Mouse (Mus musculus) heart, embryonic 15.5 days (tissue): ENCODE results near the gene Trpc1. TPM values are rescaled to one million over a fixed set of nuclear protein-coding genes. Genes with fewer than 3 reads are reported as not detected.

ENCODE experiments used
- ATAC-seq: fragments of 200-750 bp; cut with Nextera tagmentation; replicated peaks from 2 replicates; pipeline ENCODE4 v1.8.0; 2017; ENCODE audit warnings: low read depth, moderate TSS enrichment; ENCODE audit not compliant: insufficient number of reproducible peaks, insufficient read depth, low FRiP score
- H3K27ac ChIP-seq: fragments of 300-500 bp; sonication (generic); 2 replicates; pipeline ENCODE4 v1.5.1; 2015; ENCODE audit warnings: mild to moderate bottlenecking, inconsistent platforms
- H3K27me3 ChIP-seq: fragments of 300-500 bp; sonication (generic); 2 replicates; pipeline ENCODE4 v1.6.1; 2015; ENCODE audit warnings: inconsistent platforms
- H3K36me3 ChIP-seq: fragments of 300-500 bp; sonication (generic); 2 replicates; pipeline ENCODE4 v1.6.1; 2015; ENCODE audit warnings: mild to moderate bottlenecking, inconsistent platforms
- H3K4me1 ChIP-seq: fragments of 300-500 bp; sonication (generic); replicated peaks from 2 replicates; pipeline ENCODE4 v1.6.1; 2015; ENCODE audit warnings: inconsistent platforms
- H3K4me2 ChIP-seq: fragments of 300-500 bp; sonication (generic); 2 replicates; pipeline ENCODE4 v1.6.1; 2015; ENCODE audit warnings: inconsistent platforms, mild to moderate bottlenecking, moderate library complexity
- H3K4me3 ChIP-seq: fragments of 300-500 bp; sonication (generic); 2 replicates; pipeline ENCODE4 v1.5.1; 2015; ENCODE audit warnings: mild to moderate bottlenecking, inconsistent platforms
- H3K9ac ChIP-seq: fragments of 300-500 bp; sonication (generic); 2 replicates; pipeline ENCODE4 v1.6.1; 2015; ENCODE audit warnings: mild to moderate bottlenecking, inconsistent platforms
- H3K9me3 ChIP-seq: fragments of 300-500 bp; sonication (generic); replicated peaks from 2 replicates; pipeline ENCODE4 v1.6.1; 2016; ENCODE audit warnings: inconsistent platforms
- WGBS: fragments of 180-500 bp; shearing (Covaris S2); methylation state at CpG from one replicate; pipeline ENCODE4 v1.1.7; 2015; ENCODE audit warnings: mixed read lengths; 5-methylcytosine and 5-hydroxymethylcytosine counted together
- polyA plus RNA-seq: library from polyadenylated mRNA; unstranded; fragments of >200 nt; fragmentation: Nextera tagmentation; extraction: Ambion mirVana; gene quantifications from 2 replicates; pipeline ENCODE4 v1.2.1, GENCODE M21; 2015

The Trpc1 gene
- polyA plus RNA-seq, 1 experiment from 2014 or later: 2.7 TPM

DNA sequence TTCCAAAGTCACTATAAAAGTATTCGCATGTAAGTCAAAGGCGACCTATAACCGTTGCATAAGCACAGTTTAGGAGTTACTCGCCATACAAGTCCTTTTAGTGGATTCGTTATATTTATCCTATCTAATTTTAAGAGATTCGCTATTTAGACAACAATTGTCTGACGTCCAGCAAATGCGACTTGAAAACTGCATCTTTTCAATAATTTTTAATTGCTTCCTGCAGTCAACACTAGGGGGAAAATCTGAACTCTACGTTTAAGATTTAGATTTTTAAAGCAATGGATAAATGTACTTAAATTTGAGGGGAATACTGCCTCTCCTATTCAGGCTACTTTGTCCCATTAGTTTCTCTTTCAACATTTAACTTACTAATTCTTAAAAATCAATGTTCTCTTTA is 571 bp upstream of the Trpc1 start:
- H3K9ac ChIP-seq: no peak overlapping the region
- H3K4me3 ChIP-seq: peak overlapping the region; percentile 80
- H3K9me3 ChIP-seq: no peaks in the 10 kb centered on the region
- peaks cover 14% of the 10 kb centered on the region; the same call in 1 of the 2 replicates for H3K27me3 ChIP-seq
- peaks cover 7% of the 10 kb centered on the region for H3K4me1 ChIP-seq
- no peaks in the 10 kb centered on the region for H3K36me3 ChIP-seq
- H3K27ac ChIP-seq: no peak overlapping the region
- peak overlapping the region; percentile 84 for H3K4me2 ChIP-seq
- no peak for ATAC-seq
- WGBS: 39% methylated on average over 9 of the region's 9 CpGs

- WGBS: 1% methylated on average over 30 of the region's 34 CpGs
- no peaks in the 10 kb centered on the region for H3K36me3 ChIP-seq
- H3K27me3 ChIP-seq: peaks cover 14% of the 10 kb centered on the region; the same call in 1 of the 2 replicates
Observed at GRCm38 (mm10) chr9:95749461-95749928, 680 bp downstream of the Trpc1 start.

DNA sequence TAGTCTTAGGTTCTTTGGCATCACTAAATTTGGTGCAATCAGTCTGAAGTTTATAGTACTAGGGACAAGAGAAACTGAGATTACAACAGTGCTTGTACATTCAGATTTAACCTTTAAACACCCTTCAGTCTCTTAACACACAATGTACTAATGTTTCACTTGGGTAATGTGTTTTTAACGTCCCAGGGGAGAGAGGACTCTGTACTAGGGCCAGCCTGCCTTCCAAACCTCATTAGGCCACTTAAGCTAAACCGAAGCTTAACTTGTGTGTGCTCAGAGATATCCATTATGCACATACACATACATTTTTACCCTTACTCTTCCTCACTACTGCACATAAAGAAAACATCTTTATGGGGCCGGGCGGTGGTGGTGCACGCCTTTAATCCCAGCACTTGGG is 2.9 kb downstream of the Trpc1 start:
- Histone ChIP-seq H3K9me3 (no peaks in the 10 kb centered on the region), H3K36me3 (no peaks in the 10 kb centered on the region), H3K27me3 (peaks cover 10% of the 10 kb centered on the region; the same call in 1 of the 2 replicates), H3K4me3 (no peak overlapping the region), H3K4me1 (peaks cover 7% of the 10 kb centered on the region), H3K27ac (no peak overlapping the region), H3K9ac (no peak overlapping the region), H3K4me2 (no peak overlapping the region)
- WGBS: 80% methylated on average over 5 of the region's 5 CpGs
- ATAC-seq: no peak

More at GRCm38 (mm10) chr9:95749461-95749928, 680 bp downstream of the Trpc1 start:
- peak overlapping the region; percentile 82 for H3K9ac ChIP-seq
- H3K4me1 ChIP-seq: peaks cover 7% of the 10 kb centered on the region
- H3K27ac ChIP-seq: 0 out of 2 replicates have a peak overlapping the region, but pooled peaks have one; percentile 60
- H3K4me2 ChIP-seq: peak overlapping the region; percentile 84
- ATAC-seq: peak; percentile 65
- H3K9me3 ChIP-seq: no peaks in the 10 kb centered on the region
- peak overlapping the region; percentile 80 for H3K4me3 ChIP-seq

DNA sequence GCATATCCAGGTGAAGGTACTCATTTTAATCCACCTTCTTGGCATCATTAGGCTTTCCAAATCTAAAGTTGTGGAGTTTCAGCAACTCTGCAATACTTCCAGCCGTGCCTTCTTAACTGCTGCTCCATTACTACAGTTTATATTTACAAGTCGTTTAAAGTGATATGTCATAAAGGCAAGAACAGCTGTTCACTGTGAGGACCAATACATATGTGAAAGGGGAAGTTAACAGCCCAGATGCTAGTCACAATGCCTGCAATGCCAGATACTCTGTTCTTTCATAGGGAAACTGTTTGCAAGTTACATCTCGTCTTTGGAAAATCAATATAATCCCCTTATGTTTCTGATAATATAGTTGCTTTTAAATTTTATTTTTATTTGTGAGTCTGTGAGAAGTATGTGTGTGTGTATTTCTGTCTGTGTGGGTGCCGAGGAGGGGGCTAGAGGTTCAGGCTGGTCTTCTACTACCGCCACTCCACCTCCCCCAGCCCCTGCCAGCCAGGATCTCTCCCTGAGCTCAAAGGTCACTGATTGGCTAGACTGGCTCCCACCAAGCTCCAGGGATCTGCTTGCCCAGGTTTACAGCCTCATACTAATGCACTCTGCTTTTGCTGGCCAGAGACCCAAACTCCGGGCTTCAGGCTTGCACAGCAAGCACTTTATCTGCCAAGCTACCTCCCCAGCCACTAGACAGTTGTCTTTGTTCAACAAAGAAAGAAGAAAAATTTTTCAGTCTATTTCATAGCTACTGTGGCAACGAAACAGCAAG is 5.1 kb downstream of the Trpc1 start:
- no peaks in the 10 kb centered on the region for H3K36me3 ChIP-seq
- no peak for ATAC-seq
- no peaks in the 10 kb centered on the region for H3K9me3 ChIP-seq
- no peaks in the 10 kb centered on the region for H3K27me3 ChIP-seq
- H3K9ac ChIP-seq: no peak overlapping the region
- H3K27ac ChIP-seq: no peak overlapping the region
- H3K4me1 ChIP-seq: peaks cover 3% of the 10 kb centered on the region
- WGBS: 66% methylated on average over 7 of the region's 7 CpGs
- no peak overlapping the region for H3K4me2 ChIP-seq
- no peak overlapping the region for H3K4me3 ChIP-seq

DNA sequence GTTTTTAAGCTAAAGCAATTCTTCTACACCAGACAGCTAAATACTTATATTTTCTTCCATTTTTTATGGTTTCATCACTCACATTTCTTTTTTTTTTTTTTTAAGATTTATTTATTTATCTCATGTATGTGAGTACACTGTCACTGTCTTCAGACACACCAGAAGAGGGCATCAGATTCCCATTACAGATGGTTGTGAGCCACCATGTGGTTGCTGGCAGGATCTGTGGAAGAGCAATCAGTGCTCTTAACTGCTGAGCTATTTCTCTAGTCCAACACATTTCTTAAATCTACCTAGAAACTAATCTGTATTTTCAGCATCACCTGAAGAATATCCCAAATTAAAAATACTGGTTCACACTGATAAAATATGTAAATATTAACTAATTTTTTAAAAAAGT is 13.9 kb downstream of the Trpc1 start:
- Histone ChIP-seq H3K9me3 (no peaks in the 10 kb centered on the region), H3K9ac (no peak overlapping the region), H3K36me3 (0 out of 2 replicates have a peak, but pooled peaks cover 3% of the 10 kb centered on the region), H3K27ac (no peak overlapping the region), H3K4me1 (no peaks in the 10 kb centered on the region), H3K4me2 (no peak overlapping the region), H3K27me3 (no peaks in the 10 kb centered on the region), H3K4me3 (no peak overlapping the region)
- no peak for ATAC-seq

DNA sequence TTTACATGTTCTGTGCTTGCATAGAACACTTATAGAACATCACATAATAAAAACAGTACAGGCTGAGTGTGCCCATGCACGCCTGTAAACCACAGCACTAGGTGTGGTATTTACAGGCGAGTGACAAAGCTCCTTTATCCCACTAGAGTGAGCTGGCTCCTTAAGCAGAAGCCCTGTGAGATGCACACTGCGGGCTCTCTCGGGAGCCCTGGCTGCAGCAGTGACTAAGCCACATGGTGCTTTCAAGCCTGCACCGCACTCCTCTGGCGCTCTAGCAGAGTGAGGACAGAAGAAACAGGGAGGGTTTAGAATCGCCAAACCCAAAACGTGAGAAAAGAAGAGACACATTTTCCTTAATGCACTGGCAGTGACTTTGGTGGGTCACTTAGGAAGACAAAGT is 37.6 kb downstream of the Trpc1 start:
- Histone ChIP-seq H3K4me1 (no peaks in the 10 kb centered on the region), H3K36me3 (peaks cover 10% of the 10 kb centered on the region; the same call in 1 of the 2 replicates), H3K4me2 (no peak overlapping the region), H3K9me3 (no peaks in the 10 kb centered on the region), H3K27me3 (no peaks in the 10 kb centered on the region), H3K9ac (no peak overlapping the region), H3K27ac (no peak overlapping the region), H3K4me3 (no peak overlapping the region)
- no peak for ATAC-seq
- WGBS: 33% methylated on average over 8 of the region's 8 CpGs

DNA sequence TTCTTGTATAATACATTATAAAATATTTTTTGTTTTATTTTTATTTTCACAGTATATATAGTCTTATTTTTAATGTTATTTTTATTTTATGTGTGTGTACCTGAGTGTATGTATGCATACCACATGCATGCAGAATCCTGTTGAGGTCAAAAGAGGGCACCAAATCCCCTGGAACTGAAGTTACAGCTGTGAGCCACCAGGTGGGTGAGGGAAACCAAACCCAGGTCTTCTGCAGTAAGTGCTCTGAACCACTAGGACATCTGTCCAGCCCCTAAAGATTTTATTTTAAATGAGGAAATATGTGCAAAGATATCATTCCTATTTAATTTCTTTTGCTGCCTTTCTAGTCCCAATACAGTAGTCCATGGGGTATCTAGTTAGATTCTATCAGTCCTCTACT is 41.2 kb downstream of the Trpc1 start:
- no peaks in the 10 kb centered on the region for H3K9me3 ChIP-seq
- no peak overlapping the region for H3K4me2 ChIP-seq
- H3K9ac ChIP-seq: no peak overlapping the region
- H3K4me3 ChIP-seq: no peak overlapping the region
- no peaks in the 10 kb centered on the region for H3K4me1 ChIP-seq
- H3K27me3 ChIP-seq: no peaks in the 10 kb centered on the region
- peaks cover 10% of the 10 kb centered on the region; the same call in 1 of the 2 replicates for H3K36me3 ChIP-seq
- ATAC-seq: no peak
- no peak overlapping the region for H3K27ac ChIP-seq

- H3K27me3 ChIP-seq: no peaks in the 10 kb centered on the region
- WGBS: 57% methylated on average over 5 of the region's 5 CpGs
- H3K36me3 ChIP-seq: peaks cover 10% of the 10 kb centered on the region; the same call in 1 of the 2 replicates
- H3K4me3 ChIP-seq: no peak overlapping the region
- H3K4me1 ChIP-seq: no peaks in the 10 kb centered on the region
- no peak overlapping the region for H3K9ac ChIP-seq
- H3K4me2 ChIP-seq: no peak overlapping the region
- no peak for ATAC-seq
- no peak overlapping the region for H3K27ac ChIP-seq
- H3K9me3 ChIP-seq: no peaks in the 10 kb centered on the region
Observed at GRCm38 (mm10) chr9:95705371-95705770, 44.8 kb downstream of the Trpc1 start.

- no peaks in the 10 kb centered on the region for H3K9me3 ChIP-seq
- H3K9ac ChIP-seq: no peak overlapping the region
- H3K4me3 ChIP-seq: no peak overlapping the region
- H3K4me2 ChIP-seq: no peak overlapping the region
- 76% methylated on average over 3 of the region's 3 CpGs for WGBS
- no peak for ATAC-seq
- H3K27ac ChIP-seq: no peak overlapping the region
- H3K27me3 ChIP-seq: no peaks in the 10 kb centered on the region
- H3K36me3 ChIP-seq: peaks cover 5% of the 10 kb centered on the region; the same call in 1 of the 2 replicates
- H3K4me1 ChIP-seq: no peaks in the 10 kb centered on the region
Observed at GRCm38 (mm10) chr9:95704078-95704477, 46.1 kb downstream of the Trpc1 start.

DNA sequence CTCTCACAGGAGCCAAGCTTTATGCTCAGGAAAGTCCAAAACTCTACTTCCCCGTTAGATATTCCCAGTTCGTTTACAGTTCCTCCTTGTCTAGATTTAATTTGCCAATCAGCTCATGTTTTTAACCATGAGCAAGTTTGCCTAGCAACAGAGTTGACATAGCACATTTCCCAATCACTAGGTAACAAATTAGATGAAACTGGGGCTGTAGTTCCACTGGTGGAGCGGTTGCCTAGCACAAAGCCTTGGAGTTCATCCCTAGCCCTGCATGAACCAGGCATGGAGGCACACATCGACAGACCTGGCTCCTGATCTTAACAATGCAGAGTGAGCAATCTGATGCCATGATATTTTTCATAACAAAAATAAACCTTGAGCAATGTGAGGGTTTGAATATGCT is 50.9 kb downstream of the Trpc1 start:
- ATAC-seq: no peak
- no peaks in the 10 kb centered on the region for H3K27me3 ChIP-seq
- H3K4me3 ChIP-seq: no peak overlapping the region
- H3K27ac ChIP-seq: no peak overlapping the region
- H3K9ac ChIP-seq: no peak overlapping the region
- no peak overlapping the region for H3K4me2 ChIP-seq
- H3K36me3 ChIP-seq: no peaks in the 10 kb centered on the region
- no peaks in the 10 kb centered on the region; the same call in 1 of the 2 replicates for H3K4me1 ChIP-seq
- H3K9me3 ChIP-seq: no peaks in the 10 kb centered on the region
- 75% methylated on average over 4 of the region's 4 CpGs for WGBS

DNA sequence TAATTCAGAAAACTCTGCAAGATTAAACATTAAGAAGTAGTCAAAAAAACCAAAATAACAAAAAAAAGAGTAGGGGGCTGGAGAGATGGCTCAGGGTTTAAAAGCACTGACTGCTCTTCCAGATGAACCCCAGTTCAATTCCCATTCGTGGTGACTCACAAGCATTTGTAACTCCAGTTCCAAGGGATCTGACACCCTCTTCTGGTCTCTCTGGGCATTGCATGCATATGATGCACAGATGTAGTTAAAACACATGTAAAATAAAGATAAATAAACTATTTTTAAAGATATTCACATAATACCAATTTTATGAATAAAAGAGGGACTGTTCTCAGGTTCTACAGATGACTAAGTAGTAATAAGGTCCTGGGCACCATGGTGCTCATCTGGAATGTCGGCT is 52.4 kb downstream of the Trpc1 start:
- Histone ChIP-seq H3K27me3 (no peaks in the 10 kb centered on the region), H3K4me1 (no peaks in the 10 kb centered on the region; the same call in none of the 2 replicates), H3K9me3 (no peaks in the 10 kb centered on the region), H3K27ac (no peak overlapping the region), H3K9ac (no peak overlapping the region), H3K4me2 (no peak overlapping the region), H3K4me3 (no peak overlapping the region), H3K36me3 (no peaks in the 10 kb centered on the region)
- 46% methylated on average over 2 of the region's 2 CpGs for WGBS
- no peak for ATAC-seq

DNA sequence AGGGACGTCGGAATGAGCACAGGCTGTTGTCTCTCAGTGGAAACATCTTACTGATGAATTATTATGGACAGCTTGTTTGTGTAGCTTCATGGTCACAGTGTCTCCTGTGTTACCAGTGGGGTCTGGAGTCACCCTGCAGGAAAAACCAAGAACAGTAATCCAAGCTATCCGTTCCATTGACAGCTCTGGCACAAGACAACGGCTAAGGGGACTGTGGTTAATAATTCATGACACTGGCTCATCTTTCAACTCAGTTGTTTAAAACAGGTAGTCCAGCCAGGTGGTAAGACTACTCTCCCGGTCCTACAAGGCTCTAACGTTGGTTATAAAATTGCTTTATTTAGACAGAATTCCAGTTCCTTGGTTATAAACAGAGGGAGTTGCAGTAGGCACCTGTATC is 53.6 kb downstream of the Trpc1 start:
- Histone ChIP-seq H3K27ac (no peak overlapping the region), H3K4me2 (no peak overlapping the region), H3K9ac (no peak overlapping the region), H3K36me3 (no peaks in the 10 kb centered on the region), H3K27me3 (no peaks in the 10 kb centered on the region), H3K4me1 (no peaks in the 10 kb centered on the region; the same call in none of the 2 replicates), H3K4me3 (no peak overlapping the region), H3K9me3 (no peaks in the 10 kb centered on the region)
- ATAC-seq: no peak
- WGBS: 66% methylated on average over 6 of the region's 6 CpGs
